Mouse (Mus musculus) regulatory T cell (primary cell): ENCODE data around the gene Agtr1b.

ENCODE experiments used
- in situ Hi-C: fragments of 300-600 bp; cut with MboI, MseI; formaldehyde crosslinking; loops from one replicate; pipeline ENCODE4 v1.15.1; 2025; ENCODE audit warnings: high pct_unique_total_duplicates

Gene Agtr1b

GRCm38 (mm10) chr3:20366558-20367522, at the start of gene Agtr1b:
Gene Agtr1b (minus strand): TSS chr3:20367177.
- in situ Hi-C loops: no loop called here

GRCm38 (mm10) chr3:20353598-20353997, 13.4 kb downstream of the Agtr1b start:
- in situ Hi-C loops: no loop called here

- in situ Hi-C loops: no loop called here
These were observed 18.8 kb downstream of the Agtr1b start for GRCm38 (mm10) chr3:20348206-20348605.

- in situ Hi-C loops: no loop called here
These were observed 26.6 kb downstream of the Agtr1b start for GRCm38 (mm10) chr3:20340402-20340801.

GRCm38 (mm10) chr3:20334681-20335080, 32.3 kb downstream of the Agtr1b start:
- in situ Hi-C loops: no loop called here

GRCm38 (mm10) chr3:20317233-20317632, 49.7 kb downstream of the Agtr1b start:
- in situ Hi-C loops: no loop called here

GRCm38 (mm10) chr3:20309142-20309541, 57.8 kb downstream of the Agtr1b start:
- in situ Hi-C loops: no loop called here

GRCm38 (mm10) chr3:20307256-20307655, 59.7 kb downstream of the Agtr1b start:
- in situ Hi-C loops: no loop called here

GRCm38 (mm10) chr3:20304758-20305352, 62.1 kb downstream of the Agtr1b start:
- in situ Hi-C loops: no loop called here

- in situ Hi-C loops: no loop called here
These were observed 71.4 kb downstream of the Agtr1b start for GRCm38 (mm10) chr3:20295546-20295945.

GRCm38 (mm10) chr3:20294542-20295348, 72.2 kb downstream of the Agtr1b start:
- in situ Hi-C loops: no loop called here

- in situ Hi-C loops: no loop called here
These were observed 75.6 kb downstream of the Agtr1b start for GRCm38 (mm10) chr3:20291370-20291769.

GRCm38 (mm10) chr3:20288761-20289160, 78.2 kb downstream of the Agtr1b start:
- in situ Hi-C loops: no loop called here

- in situ Hi-C loops: no loop called here
These were observed 85.2 kb downstream of the Agtr1b start for GRCm38 (mm10) chr3:20281796-20282195.

- in situ Hi-C loops: no loop called here
These were observed 91.3 kb downstream of the Agtr1b start, which contains the start of gene Cpb1 for GRCm38 (mm10) chr3:20275633-20276032. Gene Cpb1 (minus strand): TSS chr3:20275733.
